Mouse (Mus musculus) erythroblast, embryonic 14.5 days (primary cell): Measurements from ENCODE around the gene Olfr648.

ENCODE experiments used
- GATA1 ChIP-seq: IDR thresholded peaks from 2 replicates; pipeline ENCODE4 v1.6.1; 2012; ENCODE audit warnings: low read length, inconsistent platforms, mixed read lengths
- TAL1 ChIP-seq: IDR thresholded peaks from 3 replicates; pipeline ENCODE4 v1.6.1; 2012; ENCODE audit warnings: low read length, inconsistent platforms, mixed read lengths

GRCm38 (mm10) chr7:104231203-104231602 is 48.0 kb upstream of the Olfr648 start:
- TF ChIP-seq GATA1 (no peak), TAL1 (no peak)
